Mouse (Mus musculus) thymus, postnatal 4 days (tissue): ENCODE measurements around the gene Mpp3.
A peak's percentile ranks its signal among the peaks of the same experiment; 100 is the strongest.

Experiments
- DNase-seq: peaks from one replicate; pipeline ENCODE4 v3.0.0; 2021

The Mpp3 gene

GRCm38 (mm10) chr11:102028087-102028816 lies at the start of gene Mpp3:
Mpp3 (minus strand) TSS chr11:102028461.
- no peak for DNase-seq

GRCm38 (mm10) chr11:102073722-102074121 lies 45.5 kb upstream of the Mpp3 start:
- no peak for DNase-seq

GRCm38 (mm10) chr11:102072729-102073128 lies 44.5 kb upstream of the Mpp3 start:
- DNase-seq: no peak

GRCm38 (mm10) chr11:102070426-102070825 lies 42.2 kb upstream of the Mpp3 start:
- no peak for DNase-seq

- no peak for DNase-seq
Observed at GRCm38 (mm10) chr11:102069633-102070032, 41.4 kb upstream of the Mpp3 start.

GRCm38 (mm10) chr11:102068969-102069368 lies 40.7 kb upstream of the Mpp3 start:
- DNase-seq: no peak

GRCm38 (mm10) chr11:102063076-102063475 lies 34.8 kb upstream of the Mpp3 start:
- no peak for DNase-seq

- DNase-seq: no peak
Observed at GRCm38 (mm10) chr11:102061941-102062473, 33.7 kb upstream of the Mpp3 start.

GRCm38 (mm10) chr11:102061236-102061940 lies 33.1 kb upstream of the Mpp3 start:
- peak; percentile 75 for DNase-seq

- peak; percentile 71 for DNase-seq
Observed at GRCm38 (mm10) chr11:102053847-102054246, 25.6 kb upstream of the Mpp3 start.

- no peak for DNase-seq
Observed at GRCm38 (mm10) chr11:102053183-102053582, 24.9 kb upstream of the Mpp3 start.

- no peak for DNase-seq
Observed at GRCm38 (mm10) chr11:102052697-102053096, 24.4 kb upstream of the Mpp3 start.

- no peak for DNase-seq
Observed at GRCm38 (mm10) chr11:102051954-102052353, 23.7 kb upstream of the Mpp3 start.

GRCm38 (mm10) chr11:102051541-102051940 lies 23.3 kb upstream of the Mpp3 start:
- DNase-seq: no peak

- no peak for DNase-seq
Observed at GRCm38 (mm10) chr11:102049875-102050482, 21.7 kb upstream of the Mpp3 start.

- no peak for DNase-seq
Observed at GRCm38 (mm10) chr11:102046607-102047006, 18.3 kb upstream of the Mpp3 start.

GRCm38 (mm10) chr11:102044691-102045212 lies 16.5 kb upstream of the Mpp3 start:
- no peak for DNase-seq

- DNase-seq: no peak
Observed at GRCm38 (mm10) chr11:102043381-102043780, 15.1 kb upstream of the Mpp3 start.

- DNase-seq: no peak
Observed at GRCm38 (mm10) chr11:102042971-102043370, 14.7 kb upstream of the Mpp3 start.

GRCm38 (mm10) chr11:102041350-102041949 lies 13.2 kb upstream of the Mpp3 start, which contains the start of gene Cd300lg:
Cd300lg (plus strand) TSS chr11:102041509.
- DNase-seq: no peak

- peak; percentile 37 for DNase-seq
Observed at GRCm38 (mm10) chr11:102040646-102041045, 12.4 kb upstream of the Mpp3 start.

GRCm38 (mm10) chr11:102040138-102040524 lies 11.9 kb upstream of the Mpp3 start:
- DNase-seq: peak; percentile 87
